25 mouse cellular contexts compared by ENCODE assay signal in genomic region chr11:74560600-74561227, GRCm38 (mm10). TPM values are rescaled to one million over a fixed set of nuclear protein-coding genes. Genes with fewer than 3 reads are reported as not detected.
DNase-seq lines count a peak whose midpoint lies in the region; ATAC-seq lines count a peak whose summit lies in the region.
"Had no signal": no experiment of that assay in that cellular context is flagged by ENCODE, and none has a peak within 500 bp of the region (broad histone marks: within the 10 kb centered on the region; RNA-seq: fewer than 3 reads in every experiment).

No protein-coding gene starts in this region.

- H3K4me1 ChIP-seq in liver, embryonic 11.5 days (replicated peaks; ENCODE audit: control insufficient read depth, insufficient read depth, low read length) = peaks cover 21% of the 10 kb centered on the region
- H3K4me1 ChIP-seq in forebrain, embryonic 15.5 days = peaks cover 5% of the 10 kb centered on the region

- peak; percentile 55 for DNase-seq in 416B (ENCODE audit: low read depth)
- DNase-seq in liver, embryonic 11.5 days (ENCODE audit: low spot score) = no peak
- DNase-seq in ovary, postnatal 10 days (ENCODE audit: low spot score) = no peak
- no peak for DNase-seq in urinary bladder, postnatal 10 days (ENCODE audit: low spot score)
- DNase-seq: adrenal gland, adult 8-10 months; B cell, adult 2 months; cerebellum, adult 9-11 months; gastrocnemius, postnatal 14 days; heart, adult 2 months; kidney, adult 2 months; kidney, postnatal 10 days; lung, adult 18-20 months; lung, postnatal 14 days; right cerebral cortex, adult 18-20 months; spleen, adult 18-20 months; thymus, adult 2 months had no signal

- peak; percentile 50 for ATAC-seq in common myeloid progenitor, adult 5-6 weeks (replicated peaks; ENCODE audit: low read depth, poor library complexity, severe bottlenecking)
- peak; percentile 39; the same call in 1 of the 2 replicates for ATAC-seq in liver, embryonic 11.5 days (replicated peaks; ENCODE audit: low FRiP score)
- ATAC-seq in megakaryocyte, adult 5-6 weeks (ENCODE audit: poor library complexity, severe bottlenecking) = peak; percentile 44; the same call in 1 of the 2 replicates
- ATAC-seq in forebrain, embryonic 15.5 days (replicated peaks) = no peak

- H3K4me2 ChIP-seq in liver, embryonic 11.5 days = no peak overlapping the region
- H3K4me2 ChIP-seq in forebrain, embryonic 15.5 days (replicated peaks) = no peak overlapping the region
- H3K4me2 ChIP-seq: embryonic facial prominence, embryonic 15.5 days; heart, embryonic 15.5 days; neural tube, embryonic 12.5 days had no signal

- H3K36me3 ChIP-seq in liver, embryonic 11.5 days (ENCODE audit: control insufficient read depth, insufficient read depth, low read length) = no peaks in the 10 kb centered on the region
- no peaks in the 10 kb centered on the region for H3K36me3 ChIP-seq in forebrain, embryonic 15.5 days
- H3K36me3 ChIP-seq: embryonic facial prominence, embryonic 15.5 days; heart, embryonic 15.5 days; limb, embryonic 10.5 days; midbrain, embryonic 10.5 days; neural tube, embryonic 12.5 days had no signal

- WGBS in liver, embryonic 11.5 days = 74% methylated on average over 9 of the region's 9 CpGs
- WGBS in forebrain, embryonic 15.5 days = 88% methylated on average over 9 of the region's 9 CpGs

- no peaks in the 10 kb centered on the region for H3K27me3 ChIP-seq in liver, embryonic 11.5 days (replicated peaks; ENCODE audit: control insufficient read depth, insufficient read depth, low read length)
- H3K27me3 ChIP-seq in forebrain, embryonic 15.5 days = no peaks in the 10 kb centered on the region
- H3K27me3 ChIP-seq: embryonic facial prominence, embryonic 15.5 days; heart, embryonic 15.5 days; neural tube, embryonic 12.5 days had no signal

- H3K9me3 ChIP-seq in liver, embryonic 11.5 days (ENCODE audit: control insufficient read depth, low read length) = no peaks in the 10 kb centered on the region
- no peaks in the 10 kb centered on the region for H3K9me3 ChIP-seq in forebrain, embryonic 15.5 days
- H3K9me3 ChIP-seq: embryonic facial prominence, embryonic 15.5 days; heart, embryonic 15.5 days; limb, embryonic 10.5 days; midbrain, embryonic 10.5 days; neural tube, embryonic 12.5 days had no signal

- no peak overlapping the region for H3K4me3 ChIP-seq in liver, embryonic 11.5 days (ENCODE audit: low read depth, low read length)
- no peak overlapping the region for H3K4me3 ChIP-seq in forebrain, embryonic 15.5 days
- H3K4me3 ChIP-seq: embryonic facial prominence, embryonic 15.5 days; heart, adult 2 months; heart, embryonic 15.5 days; layer of hippocampus, adult 2 months; limb, embryonic 10.5 days; midbrain, embryonic 10.5 days; neural tube, embryonic 12.5 days had no signal

- no peak overlapping the region for H3K27ac ChIP-seq in liver, embryonic 11.5 days (ENCODE audit: low read depth, low read length)
- H3K27ac ChIP-seq in forebrain, embryonic 15.5 days (replicated peaks) = no peak overlapping the region
- H3K27ac ChIP-seq: embryonic facial prominence, embryonic 15.5 days; heart, adult 2 months; heart, embryonic 15.5 days; layer of hippocampus, adult 2 months; limb, embryonic 10.5 days; midbrain, embryonic 10.5 days; neural tube, embryonic 12.5 days had no signal

- no peak overlapping the region for H3K9ac ChIP-seq in liver, embryonic 11.5 days (ENCODE audit: low read depth, low read length)
- H3K9ac ChIP-seq in forebrain, embryonic 15.5 days (replicated peaks) = no peak overlapping the region
- H3K9ac ChIP-seq: embryonic facial prominence, embryonic 15.5 days; heart, embryonic 15.5 days; neural tube, embryonic 12.5 days had no signal

RNA-seq across cellular contexts. Expression of gene Rap1gap2, which starts 50.0 kb away (rescaled TPM):
- 2.0 TPM in 2 replicates for total RNA-seq in common myeloid progenitor, adult 5-6 weeks (2017)
- polyA plus RNA-seq in liver, embryonic 11.5 days (2014; fragmentation: Nextera tagmentation; extraction: Ambion mirVana) = 2.1 TPM in 2 replicates
- 22.2 and 22.3 TPM in 2 replicates for total RNA-seq in megakaryocyte, adult 5-6 weeks (2015)
- total RNA-seq in megakaryocyte, adult 5-6 weeks (2017) = 33.9 and 34.3 TPM in 2 replicates
- polyA plus RNA-seq in forebrain, embryonic 15.5 days (2015; fragmentation: Nextera tagmentation; extraction: Ambion mirVana) = 8.9 and 10.1 TPM in 2 replicates

RNA-seq across cellular contexts. Expression of gene Ccdc92b, which starts 58.7 kb away (rescaled TPM):
- not detected in 2 replicates for total RNA-seq in common myeloid progenitor, adult 5-6 weeks (2017)
- 5.3 and 5.5 TPM in 2 replicates for polyA plus RNA-seq in liver, embryonic 11.5 days (2014; fragmentation: Nextera tagmentation; extraction: Ambion mirVana)
- total RNA-seq in megakaryocyte, adult 5-6 weeks (2015) = 0.05 and 0.27 TPM in 2 replicates
- not detected in 2 replicates for total RNA-seq in megakaryocyte, adult 5-6 weeks (2017)
- polyA plus RNA-seq in forebrain, embryonic 15.5 days (2015; fragmentation: Nextera tagmentation; extraction: Ambion mirVana) = 3.1 and 3.7 TPM in 2 replicates
